Mouse (Mus musculus) spleen, adult 2 months (tissue): ENCODE data around the gene Hoxc9.
A peak's percentile ranks its signal among the peaks of the same experiment; 100 is the strongest.

Experiments
- CTCF ChIP-seq: fragments of 200-500 bp; IDR thresholded peaks from 2 replicates; pipeline ENCODE4 v1.5.1; 2011; ENCODE audit warnings: mild to moderate bottlenecking, inconsistent platforms; ENCODE audit not compliant: insufficient read depth, insufficient read length, insufficient replicate concordance; ENCODE audit errors: extremely low read depth
- POLR2A ChIP-seq: fragments of 200-500 bp; IDR thresholded peaks from 2 replicates; pipeline ENCODE4 v1.6.1; 2011; ENCODE audit warnings: low read depth, low read length, inconsistent platforms

- TF ChIP-seq POLR2A (no peak), CTCF (peak; percentile 89; the same call in 1 of the 2 replicates)
These were observed 11.0 kb downstream of the Hoxc9 start for GRCm38 (mm10) chr15:102987124-102987833.
